Mouse (Mus musculus) layer of hippocampus, adult 18-20 months (tissue): ENCODE measurements around the gene Vmn2r110. TPM values are rescaled to one million over a fixed set of nuclear protein-coding genes. Genes with fewer than 3 reads are reported as not detected.

Source experiments
- DNase-seq, 2 experiments: peaks; one replicate each; pipeline ENCODE4 v3.0.0; 2022; ENCODE audit warnings: low spot score in 2 of 2
- long read RNA-seq: library from polyadenylated mRNA; stranded (forward); transcript quantifications from one replicate; pipeline ENCODE4 v2.0.0, GENCODE M21; 2021
- total RNA-seq, 2 experiments: library from RNA; stranded (reverse); gene quantifications; 2 replicates each; pipeline ENCODE4 v1.2.3; 2021

Vmn2r110 gene
- total RNA-seq, result not detected
- long read RNA-seq, result 0 reads

DNA sequence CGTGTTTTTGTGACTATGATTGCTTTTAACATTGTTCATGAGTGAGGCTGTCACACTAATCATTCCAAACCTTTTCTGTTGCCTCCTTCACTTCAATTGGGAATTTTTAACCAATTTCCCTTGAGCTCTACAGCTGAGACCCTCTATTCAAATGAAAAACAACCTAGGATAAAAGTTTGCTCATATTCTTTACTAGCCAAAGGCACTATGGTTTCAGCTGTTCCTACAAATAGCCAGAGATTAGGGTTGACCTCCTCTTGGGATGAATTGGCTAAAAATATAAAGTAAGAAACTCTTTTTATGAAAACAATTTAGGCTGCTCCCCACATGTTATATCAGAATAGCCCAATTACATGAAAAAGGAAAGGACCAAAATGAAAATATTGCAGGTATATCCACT, at the start of gene Vmn2r110:
Gene Vmn2r110, minus strand, starts transcription at position 101 of the 400 bp plus-strand sequence.
- DNase-seq, result no peak

DNA sequence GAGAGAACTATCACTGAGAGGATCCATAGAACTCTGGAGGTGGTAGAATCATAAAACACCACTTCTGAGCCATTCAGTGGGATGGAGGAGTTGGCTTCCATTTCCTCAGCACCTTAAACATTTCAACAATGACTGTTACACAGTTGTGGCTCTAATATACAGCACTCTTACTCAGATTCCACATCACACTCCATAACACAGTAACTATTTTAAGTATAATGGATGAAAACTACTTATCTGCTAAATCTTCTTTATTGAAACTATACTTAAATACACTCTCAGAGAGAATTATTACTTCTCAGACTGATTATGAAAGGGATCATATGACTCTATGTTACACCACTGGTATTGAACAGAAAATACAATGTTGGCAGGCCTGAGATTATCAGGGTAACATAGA, 28.6 kb upstream of the Vmn2r110 start, which contains the start of gene Fpr-rs3:
Gene Fpr-rs3, minus strand, starts transcription at position 101 of the 400 bp plus-strand sequence.
- DNase-seq, result no peak

GRCm38 (mm10) chr17:20564656-20565055, 31.6 kb downstream of the Vmn2r110 start, which contains the start of gene Vmn2r109:
Vmn2r109 (minus strand) TSS chr17:20564756.
- no peak for DNase-seq

Other genes with a start within 250 kb of the Vmn2r110 start
- not detected for gene Vmn1r224, start 182.3 kb downstream of the Vmn2r110 start, total RNA-seq
- not detected for gene Vmn2r108, start 115.1 kb downstream of the Vmn2r110 start, total RNA-seq
- not detected for gene Vmn1r225, start 98.3 kb downstream of the Vmn2r110 start, total RNA-seq
- not detected for gene Vmn2r109, start 31.7 kb downstream of the Vmn2r110 start, total RNA-seq
- gene Fpr-rs3, start 28.5 kb upstream of the Vmn2r110 start, total RNA-seq, result not detected
- gene Vmn1r226, start 86.4 kb upstream of the Vmn2r110 start, total RNA-seq, result not detected
- not detected for gene Vmn1r227, start 133.4 kb upstream of the Vmn2r110 start, total RNA-seq
- gene Vmn1r228, start 189.7 kb upstream of the Vmn2r110 start, total RNA-seq, result not detected
- under 1 TPM; 0.05 to 0.08 TPM for gene Vmn1r229, start 215.1 kb upstream of the Vmn2r110 start, total RNA-seq
- gene Vmn1r230, start 244.0 kb upstream of the Vmn2r110 start, total RNA-seq, result not detected